Mouse (Mus musculus) midbrain, postnatal 0 days (tissue): ENCODE data around the gene Gm49322. TPM values are rescaled to one million over a fixed set of nuclear protein-coding genes. Genes with fewer than 3 reads are reported as not detected.

Experiments used
- ATAC-seq: fragments of 200-750 bp; cut with Nextera tagmentation; 2 replicates; pipeline ENCODE4 v1.8.0; 2017; ENCODE audit warnings: moderate number of reproducible peaks, mild to moderate bottlenecking, moderate TSS enrichment, moderate library complexity; ENCODE audit not compliant: low FRiP score
- DNase-seq: peaks from one replicate; pipeline ENCODE4 v3.0.0-alpha.2; 2015; ENCODE audit warnings: low spot score
- H3K27ac ChIP-seq: fragments of 300-500 bp; sonication (generic); 2 replicates; pipeline ENCODE4 v1.5.1; 2014; ENCODE audit warnings: low read depth, mild to moderate bottlenecking, low read length, mixed read lengths
- H3K27me3 ChIP-seq: fragments of 300-500 bp; sonication (generic); 2 replicates; pipeline ENCODE4 v1.6.1; 2014; ENCODE audit warnings: low read length, control low read depth, mixed read lengths; ENCODE audit not compliant: insufficient read depth
- H3K36me3 ChIP-seq: fragments of 300-500 bp; sonication (generic); 2 replicates; pipeline ENCODE4 v1.6.1; 2014; ENCODE audit warnings: low read length, control low read depth, mixed read lengths; ENCODE audit not compliant: insufficient read depth
- H3K4me1 ChIP-seq: fragments of 300-500 bp; sonication (generic); 2 replicates; pipeline ENCODE4 v1.6.1; 2014; ENCODE audit warnings: mild to moderate bottlenecking, control low read depth, antibody characterized with exemption, low read length, mixed read lengths; ENCODE audit not compliant: insufficient read depth
- H3K4me2 ChIP-seq: fragments of 300-500 bp; sonication (generic); 2 replicates; pipeline ENCODE4 v1.6.1; 2014; ENCODE audit warnings: low read depth, mild to moderate bottlenecking, low read length, mixed read lengths; ENCODE audit not compliant: poor library complexity, severe bottlenecking
- H3K4me3 ChIP-seq: fragments of 300-500 bp; sonication (generic); 2 replicates; pipeline ENCODE4 v1.5.1; 2014; ENCODE audit warnings: low read depth, mild to moderate bottlenecking, low read length, moderate library complexity
- H3K9ac ChIP-seq: fragments of 300-500 bp; sonication (generic); replicated peaks from 2 replicates; pipeline ENCODE4 v1.6.1; 2014; ENCODE audit warnings: mild to moderate bottlenecking, low read length, moderate library complexity, mixed read lengths; ENCODE audit not compliant: poor library complexity, severe bottlenecking
- H3K9me3 ChIP-seq: fragments of 300-500 bp; sonication (generic); 2 replicates; pipeline ENCODE4 v1.6.1; 2016; ENCODE audit warnings: low read length, control low read depth
- CTCF ChIP-seq: IDR thresholded peaks from 2 replicates; pipeline ENCODE4 v1.5.1; 2016; ENCODE audit warnings: antibody characterized with exemption, mild to moderate bottlenecking
- WGBS: fragments of 180-500 bp; shearing (Covaris S2); extraction: QIAGEN DNeasy Blood & Tissue Kit; methylation state at CpG from one replicate; pipeline ENCODE4 v1.1.7; 2014; 5-methylcytosine and 5-hydroxymethylcytosine counted together
- polyA plus RNA-seq: library from polyadenylated mRNA; unstranded; fragments of >200 nt; fragmentation: Nextera tagmentation; extraction: Ambion mirVana; gene quantifications from 2 replicates; pipeline ENCODE4 v1.2.1, GENCODE M21; 2015
- total RNA-seq: library from RNA; depleted of rRNA; stranded (reverse); fragments of >200 nt; gene quantifications from 2 replicates; pipeline ENCODE4 v1.2.3, GENCODE M21; 2014

Gm49322 gene
- total and polyA plus RNA-seq, 2 experiments from 2014 or later, result 1.8 to 2.0 TPM

- ATAC-seq (peak; percentile 81), DNase-seq (peak; percentile 92)
- H3K4me3 ChIP-seq, result peak within 1 kb of the TSS; percentile 82
- peak within 1 kb of the TSS; percentile 89 for H3K4me2 ChIP-seq
- peaks cover 8% of the 10 kb centered on the region for H3K4me1 ChIP-seq
- TF ChIP-seq CTCF, result no peak
- H3K27me3 ChIP-seq, result no peaks in the 10 kb centered on the region
- H3K36me3 ChIP-seq, result no peaks in the 10 kb centered on the region
- WGBS, result under 1% methylated on average over 57 of the region's 97 CpGs
- peak within 1 kb of the TSS; percentile 83 for H3K9ac ChIP-seq
- no peaks in the 10 kb centered on the region for H3K9me3 ChIP-seq
- H3K27ac ChIP-seq, result peak within 1 kb of the TSS; percentile 76
Measured at GRCm38 (mm10) chr10:80577195-80578130, 28.4 kb upstream of the Gm49322 start, which contains the start of gene Klf16. Klf16 (minus strand) TSS chr10:80577321.

GRCm38 (mm10) chr10:80578131-80578750, 27.6 kb upstream of the Gm49322 start:
- ATAC-seq (no peak), DNase-seq (peak; percentile 66)
- Histone ChIP-seq H3K27ac (peak overlapping the region; percentile 52), H3K4me2 (peak overlapping the region; percentile 89), H3K4me3 (peak overlapping the region; percentile 82), H3K4me1 (peaks cover 8% of the 10 kb centered on the region), H3K9me3 (no peaks in the 10 kb centered on the region), H3K36me3 (peaks cover under 1% of the 10 kb centered on the region; the same call in 1 of the 2 replicates), H3K27me3 (no peaks in the 10 kb centered on the region), H3K9ac (0 out of 2 replicates have a peak overlapping the region, but pooled peaks have one; percentile 8)
- under 1% methylated on average over 29 of the region's 29 CpGs for WGBS
- peak; percentile 80 for TF ChIP-seq CTCF

DNA sequence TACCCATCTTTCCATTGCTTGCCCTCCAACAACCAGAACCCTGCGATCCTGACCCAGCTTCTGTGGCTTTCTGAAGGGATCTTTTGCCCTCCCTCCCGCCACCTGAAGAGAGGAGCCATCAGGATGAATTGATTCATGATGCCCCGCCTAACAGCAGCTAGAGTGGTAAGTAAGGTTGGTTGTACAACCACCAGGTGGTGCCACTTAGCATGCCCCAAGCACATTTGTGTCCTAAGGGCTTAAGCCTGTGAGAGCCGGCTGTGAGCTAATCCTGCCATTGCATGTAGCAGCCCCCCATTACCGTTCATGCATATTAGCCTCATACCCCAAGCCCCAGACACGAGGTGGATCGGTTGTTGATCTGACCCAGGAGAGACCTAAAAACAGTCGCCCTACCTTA, 26.9 kb upstream of the Gm49322 start:
- Histone ChIP-seq H3K9ac (no peak overlapping the region; the same call in 1 of the 2 replicates), H3K27ac (peak overlapping the region; percentile 52; the same call in 1 of the 2 replicates), H3K27me3 (no peaks in the 10 kb centered on the region), H3K4me3 (no peak overlapping the region), H3K4me1 (peaks cover 8% of the 10 kb centered on the region), H3K4me2 (peak overlapping the region; percentile 89; the same call in 1 of the 2 replicates), H3K9me3 (no peaks in the 10 kb centered on the region), H3K36me3 (peaks cover 7% of the 10 kb centered on the region)
- WGBS, result 6% methylated on average over 8 of the region's 8 CpGs
- ATAC-seq (no peak), DNase-seq (peak; percentile 72)
- peak; percentile 73 for TF ChIP-seq CTCF

GRCm38 (mm10) chr10:80583047-80583446, 22.8 kb upstream of the Gm49322 start:
- Histone ChIP-seq H3K4me2 (no peak overlapping the region), H3K9me3 (no peaks in the 10 kb centered on the region), H3K9ac (no peak overlapping the region), H3K4me1 (no peaks in the 10 kb centered on the region), H3K36me3 (peaks cover 28% of the 10 kb centered on the region), H3K27ac (no peak overlapping the region), H3K4me3 (no peak overlapping the region), H3K27me3 (no peaks in the 10 kb centered on the region)
- DNase-seq, result no peak
- 84% methylated on average over 5 of the region's 5 CpGs for WGBS
- ATAC-seq, result no peak
- no peak for TF ChIP-seq CTCF

DNA sequence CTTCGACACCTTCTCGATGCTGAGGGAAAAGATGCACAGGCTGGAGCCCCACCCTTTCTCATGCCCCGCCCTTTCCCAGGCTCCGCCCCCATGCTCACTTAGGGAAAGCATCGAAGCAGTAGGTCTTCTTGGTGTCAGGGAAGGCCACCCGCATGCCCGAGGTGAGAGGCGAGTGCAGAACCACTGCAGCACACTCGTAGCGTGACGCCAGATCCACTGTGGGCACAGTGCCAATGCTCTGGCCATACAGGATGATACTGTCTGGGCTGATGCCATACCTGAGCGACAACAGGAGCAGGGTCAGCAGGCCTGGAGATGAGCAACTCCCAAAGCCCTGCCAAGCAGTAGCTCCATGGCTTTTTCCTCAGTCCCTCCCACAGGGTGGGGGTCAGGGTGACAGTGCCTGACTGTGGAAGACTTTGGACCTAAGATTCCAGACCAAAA, 21.8 kb upstream of the Gm49322 start:
- no peaks in the 10 kb centered on the region for H3K27me3 ChIP-seq
- H3K36me3 ChIP-seq, result peaks cover 28% of the 10 kb centered on the region
- H3K4me2 ChIP-seq, result no peak overlapping the region
- H3K4me1 ChIP-seq, result peaks cover 8% of the 10 kb centered on the region
- H3K9me3 ChIP-seq, result no peaks in the 10 kb centered on the region
- H3K4me3 ChIP-seq, result no peak overlapping the region
- ATAC-seq (peak; percentile 45), DNase-seq (no peak)
- 61% methylated on average over 12 of the region's 12 CpGs for WGBS
- no peak overlapping the region for H3K27ac ChIP-seq
- no peak for TF ChIP-seq CTCF
- no peak overlapping the region for H3K9ac ChIP-seq
